Mouse (Mus musculus): ENCODE results near the gene Scamp4.

The Scamp4 gene

GRCm38 (mm10) chr10:80653156-80653720, 50.6 kb downstream of the Scamp4 start:
- DNase-seq (ENCODE audit: low read depth, low spot score) = no peak

DNA sequence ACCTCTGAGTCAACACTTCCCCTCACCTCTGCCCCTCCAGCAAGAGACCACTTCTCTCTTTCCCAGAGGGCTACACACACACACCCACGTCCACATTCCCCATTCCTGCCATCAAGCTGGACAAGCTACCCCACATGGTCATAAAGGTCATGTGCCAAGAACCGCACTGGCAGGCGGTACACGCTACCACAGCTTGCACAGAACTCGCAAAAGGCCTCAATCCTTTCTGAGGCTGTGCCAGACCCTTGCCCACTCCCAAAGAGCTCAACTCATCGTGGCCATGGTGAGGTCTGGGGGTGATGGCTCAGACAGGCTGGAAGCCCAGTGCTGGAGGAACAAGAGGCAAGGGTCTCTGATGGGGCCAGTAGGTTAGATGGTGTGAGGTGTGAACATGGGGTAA, 52.2 kb downstream of the Scamp4 start:
- DNase-seq (ENCODE audit: low read depth, low spot score) = no peak

- DNase-seq (ENCODE audit: low read depth, low spot score) = no peak
These were observed 52.9 kb downstream of the Scamp4 start for GRCm38 (mm10) chr10:80655406-80656129.

- peak; percentile 94 for DNase-seq (ENCODE audit: low read depth, low spot score)
These were observed 53.6 kb downstream of the Scamp4 start for GRCm38 (mm10) chr10:80656130-80656862.

- DNase-seq (ENCODE audit: low read depth, low spot score) = no peak
These were observed 54.4 kb downstream of the Scamp4 start, which contains the start of gene Btbd2 for GRCm38 (mm10) chr10:80656863-80657623. TSS of gene Btbd2 (minus strand) at chr10:80657071.

DNA sequence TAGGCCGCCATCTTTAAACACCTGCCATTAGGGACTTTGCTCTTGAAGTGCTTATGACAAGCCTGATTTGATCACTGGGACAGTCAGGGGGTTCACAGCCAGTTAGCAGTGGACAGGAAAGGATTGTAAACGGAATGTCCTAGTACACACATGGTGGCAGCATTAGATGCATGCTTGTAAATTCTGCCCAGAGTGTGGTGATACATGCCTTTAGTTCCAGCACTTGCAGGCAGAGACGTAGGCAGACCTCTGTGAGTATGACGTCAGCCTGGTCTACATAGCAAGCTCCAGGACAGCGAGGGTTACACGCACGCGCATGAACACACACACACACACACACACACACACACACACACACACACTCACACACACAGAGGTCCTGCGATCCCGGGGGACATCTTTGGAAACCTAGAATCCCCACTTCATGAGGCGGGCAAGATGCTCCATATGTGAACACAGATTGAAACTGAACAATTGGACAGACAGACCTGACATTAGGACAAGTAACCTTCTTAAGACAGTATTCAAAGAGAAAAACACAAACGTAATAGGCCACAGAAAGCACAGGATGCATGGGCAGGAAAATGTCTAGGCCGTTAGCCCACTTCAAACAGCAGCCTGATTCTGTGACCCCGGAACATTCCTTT, 55.6 kb downstream of the Scamp4 start:
- DNase-seq (ENCODE audit: low read depth, low spot score) = no peak

DNA sequence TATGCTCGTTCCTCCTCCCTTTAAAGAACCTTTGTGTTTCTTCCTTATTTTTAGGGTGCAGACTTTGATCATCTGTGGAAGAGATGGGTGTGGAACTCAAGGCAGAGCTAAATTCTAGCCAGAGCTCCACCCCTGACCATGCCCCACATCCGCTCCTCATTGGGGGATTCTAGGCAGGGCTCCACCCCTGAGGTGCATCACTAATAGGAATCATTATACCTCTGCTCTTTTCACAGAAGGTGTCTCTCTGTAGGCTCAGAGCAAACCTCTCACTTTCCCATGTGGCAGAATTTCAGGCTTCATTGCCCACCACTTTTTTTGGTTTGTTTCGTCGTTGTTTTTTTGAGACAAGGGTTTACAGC, 56.1 kb downstream of the Scamp4 start:
- no peak for DNase-seq (ENCODE audit: low read depth, low spot score)

DNA sequence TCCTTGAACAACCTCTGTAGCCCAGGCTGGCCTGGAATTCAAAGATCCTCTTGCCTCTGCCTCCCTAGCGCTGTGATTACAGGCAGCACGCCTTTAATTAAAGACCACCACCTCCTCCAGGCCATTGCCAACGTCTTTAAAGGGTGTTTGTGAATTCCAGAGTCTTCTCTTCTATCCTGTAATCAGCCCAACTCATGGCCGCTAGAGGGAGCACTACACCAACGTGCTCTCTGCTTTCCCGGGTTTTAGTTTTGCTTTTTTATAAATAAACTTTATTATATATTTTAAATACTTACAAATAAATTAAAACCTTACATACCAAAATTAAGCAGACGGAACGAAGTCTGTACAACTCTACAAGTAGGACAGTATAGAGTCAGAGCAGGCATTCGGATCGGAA, 56.5 kb downstream of the Scamp4 start:
- no peak for DNase-seq (ENCODE audit: low read depth, low spot score)

DNA sequence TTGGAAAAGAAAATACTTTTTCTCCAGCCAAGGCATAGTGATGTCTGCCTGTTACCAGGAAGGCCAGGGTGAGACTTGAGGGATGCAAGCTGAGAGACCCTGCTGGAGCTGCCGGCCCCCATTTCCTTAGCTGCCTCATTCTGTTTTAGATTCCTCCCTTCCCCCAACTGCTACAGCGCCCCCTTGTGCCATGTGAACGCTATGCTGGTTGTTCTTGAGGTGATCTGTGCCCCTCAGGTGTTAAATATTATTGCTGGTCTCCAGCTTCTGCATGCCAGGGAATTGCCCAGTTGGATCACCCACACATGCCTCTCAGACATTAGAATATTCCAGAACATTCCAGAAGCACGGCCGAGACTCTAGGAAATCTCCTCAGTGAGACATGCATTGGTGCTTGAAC, 58.5 kb downstream of the Scamp4 start:
- peak; percentile 65 for DNase-seq (ENCODE audit: low read depth, low spot score)

GRCm38 (mm10) chr10:80663485-80664196, 61.0 kb downstream of the Scamp4 start:
- DNase-seq (ENCODE audit: low read depth, low spot score) = no peak

GRCm38 (mm10) chr10:80664197-80665015, 61.7 kb downstream of the Scamp4 start:
- DNase-seq (ENCODE audit: low read depth, low spot score) = no peak

GRCm38 (mm10) chr10:80665016-80665380, 62.3 kb downstream of the Scamp4 start:
- no peak for DNase-seq (ENCODE audit: low read depth, low spot score)
